Mouse (Mus musculus) heart, embryonic 13.5 days (tissue): ENCODE results near the gene Olfr1153. TPM values are rescaled to one million over a fixed set of nuclear protein-coding genes. Genes with fewer than 3 reads are reported as not detected.

ENCODE experiments used
- ATAC-seq: fragments of 200-750 bp; cut with Nextera tagmentation; 2 replicates; pipeline ENCODE4 v1.8.0; 2017; ENCODE audit warnings: moderate TSS enrichment; ENCODE audit not compliant: insufficient number of reproducible peaks, low FRiP score, low TSS enrichment; ENCODE audit errors: extremely low read depth
- H3K27ac ChIP-seq: fragments of 300-500 bp; sonication (generic); replicated peaks from 2 replicates; pipeline ENCODE4 v1.5.1; 2015; ENCODE audit warnings: moderate library complexity, mild to moderate bottlenecking, inconsistent platforms
- H3K27me3 ChIP-seq: fragments of 300-500 bp; sonication (generic); replicated peaks from 2 replicates; pipeline ENCODE4 v1.6.1; 2015; ENCODE audit warnings: mild to moderate bottlenecking, inconsistent platforms
- H3K36me3 ChIP-seq: fragments of 300-500 bp; sonication (generic); 2 replicates; pipeline ENCODE4 v1.6.1; 2015; ENCODE audit warnings: mild to moderate bottlenecking, inconsistent platforms
- H3K4me1 ChIP-seq: fragments of 300-500 bp; sonication (generic); 2 replicates; pipeline ENCODE4 v1.6.1; 2015; ENCODE audit warnings: inconsistent platforms
- H3K4me2 ChIP-seq: fragments of 300-500 bp; sonication (generic); 2 replicates; pipeline ENCODE4 v1.6.1; 2015; ENCODE audit warnings: inconsistent platforms, mild to moderate bottlenecking, moderate library complexity
- H3K4me3 ChIP-seq: fragments of 300-500 bp; sonication (generic); 2 replicates; pipeline ENCODE4 v1.5.1; 2015; ENCODE audit warnings: moderate library complexity, mild to moderate bottlenecking, inconsistent platforms
- H3K9ac ChIP-seq: fragments of 300-500 bp; sonication (generic); 2 replicates; pipeline ENCODE4 v1.6.1; 2015; ENCODE audit warnings: inconsistent platforms, mild to moderate bottlenecking, moderate library complexity
- H3K9me3 ChIP-seq: fragments of 300-500 bp; sonication (generic); 2 replicates; pipeline ENCODE4 v1.6.1; 2016; ENCODE audit warnings: inconsistent platforms
- WGBS: fragments of 180-500 bp; shearing (Covaris S2); methylation state at CpG from one replicate; pipeline ENCODE4 v1.1.7; 2015; ENCODE audit warnings: mixed read lengths; 5-methylcytosine and 5-hydroxymethylcytosine counted together
- polyA plus RNA-seq: library from polyadenylated mRNA; unstranded; fragments of >200 nt; fragmentation: Nextera tagmentation; extraction: Ambion mirVana; gene quantifications from 2 replicates; pipeline ENCODE4 v1.2.1, GENCODE M21; 2015

Olfr1153 gene
- not detected in 2 replicates for polyA plus RNA-seq

- H3K27me3 ChIP-seq = no peaks in the 10 kb centered on the region
- no peak within 1 kb of the TSS for H3K4me2 ChIP-seq
- no peak for ATAC-seq
- H3K36me3 ChIP-seq = no peaks in the 10 kb centered on the region
- H3K9ac ChIP-seq = no peak within 1 kb of the TSS
- H3K27ac ChIP-seq = no peak within 1 kb of the TSS
- no peak within 1 kb of the TSS for H3K4me3 ChIP-seq
- H3K4me1 ChIP-seq = no peaks in the 10 kb centered on the region
- H3K9me3 ChIP-seq = no peaks in the 10 kb centered on the region
- WGBS = 64% methylated on average over 1 of the region's 1 CpGs
These were observed at the start of gene Olfr1153 for GRCm38 (mm10) chr2:87894662-87895061. Olfr1153 (plus strand) TSS chr2:87894962.

- H3K4me3 ChIP-seq = no peak within 1 kb of the TSS
- no peak for ATAC-seq
- no peaks in the 10 kb centered on the region for H3K4me1 ChIP-seq
- no peak within 1 kb of the TSS for H3K27ac ChIP-seq
- H3K27me3 ChIP-seq = no peaks in the 10 kb centered on the region
- H3K9me3 ChIP-seq = peaks cover 3% of the 10 kb centered on the region; the same call in 1 of the 2 replicates
- no peak within 1 kb of the TSS for H3K4me2 ChIP-seq
- H3K36me3 ChIP-seq = no peaks in the 10 kb centered on the region
- no peak within 1 kb of the TSS for H3K9ac ChIP-seq
- 77% methylated on average over 1 of the region's 1 CpGs for WGBS
These were observed 39.2 kb upstream of the Olfr1153 start, which contains the start of gene Olfr1151 for GRCm38 (mm10) chr2:87855562-87855961. Olfr1151 (plus strand) TSS chr2:87855862.

- Histone ChIP-seq H3K27me3 (no peaks in the 10 kb centered on the region), H3K9ac (no peak within 1 kb of the TSS), H3K27ac (no peak within 1 kb of the TSS), H3K4me3 (no peak within 1 kb of the TSS), H3K4me1 (no peaks in the 10 kb centered on the region), H3K36me3 (no peaks in the 10 kb centered on the region), H3K9me3 (0 out of 2 replicates have a peak, but pooled peaks cover 3% of the 10 kb centered on the region), H3K4me2 (no peak within 1 kb of the TSS)
- ATAC-seq = no peak
These were observed 28.6 kb upstream of the Olfr1153 start, which contains the start of gene Olfr1152 for GRCm38 (mm10) chr2:87866192-87866591. Olfr1152 (plus strand) TSS chr2:87866492.

GRCm38 (mm10) chr2:87905066-87905465, 10.3 kb downstream of the Olfr1153 start, which contains the start of gene Olfr1154:
Olfr1154 (minus strand) TSS chr2:87905166.
- no peak within 1 kb of the TSS for H3K4me3 ChIP-seq
- no peak within 1 kb of the TSS for H3K9ac ChIP-seq
- no peaks in the 10 kb centered on the region for H3K27me3 ChIP-seq
- no peaks in the 10 kb centered on the region for H3K9me3 ChIP-seq
- H3K27ac ChIP-seq = no peak within 1 kb of the TSS
- H3K4me2 ChIP-seq = no peak within 1 kb of the TSS
- ATAC-seq = no peak
- no peaks in the 10 kb centered on the region for H3K4me1 ChIP-seq
- H3K36me3 ChIP-seq = no peaks in the 10 kb centered on the region
- WGBS = 74% methylated on average over 1 of the region's 1 CpGs

GRCm38 (mm10) chr2:87945037-87945436, 50.3 kb downstream of the Olfr1153 start, which contains the start of gene Olfr1155:
Olfr1155 (minus strand) TSS chr2:87945137.
- no peak for ATAC-seq
- H3K27me3 ChIP-seq = no peaks in the 10 kb centered on the region
- no peak within 1 kb of the TSS for H3K27ac ChIP-seq
- H3K36me3 ChIP-seq = no peaks in the 10 kb centered on the region
- no peak within 1 kb of the TSS for H3K9ac ChIP-seq
- no peak within 1 kb of the TSS for H3K4me2 ChIP-seq
- H3K4me1 ChIP-seq = no peaks in the 10 kb centered on the region
- no peak within 1 kb of the TSS for H3K4me3 ChIP-seq
- WGBS = 89% methylated on average over 1 of the region's 1 CpGs
- no peaks in the 10 kb centered on the region; the same call in 1 of the 2 replicates for H3K9me3 ChIP-seq

Other genes with a start within 250 kb of the Olfr1153 start
- not detected in 2 replicates for gene Olfr1133, start 247.6 kb upstream of the Olfr1153 start, polyA plus RNA-seq
- gene Olfr1134, start 236.5 kb upstream of the Olfr1153 start, polyA plus RNA-seq = not detected in 2 replicates
- not detected in 2 replicates for gene Olfr1135, start 221.3 kb upstream of the Olfr1153 start, polyA plus RNA-seq
- not detected in 2 replicates for gene Olfr1136, start 201.0 kb upstream of the Olfr1153 start, polyA plus RNA-seq
- not detected in 2 replicates for gene Olfr1137, start 181.8 kb upstream of the Olfr1153 start, polyA plus RNA-seq
- not detected in 2 replicates for gene Olfr1138, start 155.0 kb upstream of the Olfr1153 start, polyA plus RNA-seq
- gene Olfr1140, start 151.2 kb upstream of the Olfr1153 start, polyA plus RNA-seq = not detected in 2 replicates
- not detected in 2 replicates for gene Olfr1141, start 141.0 kb upstream of the Olfr1153 start, polyA plus RNA-seq
- not detected in 2 replicates for gene Olfr152, start 115.5 kb upstream of the Olfr1153 start, polyA plus RNA-seq
- not detected in 2 replicates for gene Olfr1143, start 94.4 kb upstream of the Olfr1153 start, polyA plus RNA-seq
- gene Olfr1145, start 85.1 kb upstream of the Olfr1153 start, polyA plus RNA-seq = not detected in 2 replicates
- gene Olfr1148, start 64.4 kb upstream of the Olfr1153 start, polyA plus RNA-seq = not detected in 2 replicates
- gene Olfr1150-ps1, start 51.0 kb upstream of the Olfr1153 start, polyA plus RNA-seq = not detected in 2 replicates
- gene Olfr1151, start 39.1 kb upstream of the Olfr1153 start, polyA plus RNA-seq = not detected in 2 replicates
- not detected in 2 replicates for gene Olfr1152, start 28.5 kb upstream of the Olfr1153 start, polyA plus RNA-seq
- not detected in 2 replicates for gene Olfr1154, start 10.2 kb downstream of the Olfr1153 start, polyA plus RNA-seq
- not detected in 2 replicates for gene Olfr1155, start 50.2 kb downstream of the Olfr1153 start, polyA plus RNA-seq
- not detected in 2 replicates for gene Olfr1156, start 58.1 kb downstream of the Olfr1153 start, polyA plus RNA-seq
- not detected in 2 replicates for gene Olfr1157, start 73.3 kb downstream of the Olfr1153 start, polyA plus RNA-seq
- not detected in 2 replicates for gene Olfr74, start 79.7 kb downstream of the Olfr1153 start, polyA plus RNA-seq
- not detected in 2 replicates for gene Olfr1158, start 95.2 kb downstream of the Olfr1153 start, polyA plus RNA-seq
- gene Olfr1160, start 113.3 kb downstream of the Olfr1153 start, polyA plus RNA-seq = not detected in 2 replicates
- gene Olfr1161, start 127.8 kb downstream of the Olfr1153 start, polyA plus RNA-seq = not detected in 2 replicates
- gene Olfr73, start 142.7 kb downstream of the Olfr1153 start, polyA plus RNA-seq = not detected in 2 replicates
- gene Olfr1162, start 156.2 kb downstream of the Olfr1153 start, polyA plus RNA-seq = not detected in 2 replicates
- not detected in 2 replicates for gene Olfr1163, start 176.9 kb downstream of the Olfr1153 start, polyA plus RNA-seq
- not detected in 2 replicates for gene Olfr1164, start 199.0 kb downstream of the Olfr1153 start, polyA plus RNA-seq
- gene Olfr1166, start 233.3 kb downstream of the Olfr1153 start, polyA plus RNA-seq = not detected in 2 replicates